Mouse (Mus musculus) liver, adult 2 months (tissue): ENCODE results near the gene Gm28035.

ENCODE experiments used
- CTCF ChIP-seq: fragments of 200-500 bp; IDR thresholded peaks from 2 replicates; pipeline ENCODE4 v1.5.1; 2011; ENCODE audit warnings: low read depth, low read length, control low read depth
- POLR2A ChIP-seq: fragments of 200-500 bp; IDR thresholded peaks from 2 replicates; pipeline ENCODE4 v1.6.1; 2011; ENCODE audit warnings: low read length, control low read depth; ENCODE audit not compliant: insufficient read depth; ENCODE audit errors: extremely low read depth

GRCm38 (mm10) chr2:30207401-30207800, 33.0 kb upstream of the Gm28035 start:
- no peak for TF ChIP-seq CTCF
- 0 out of 2 replicates have a peak, but pooled peaks have one; percentile 45 for TF ChIP-seq POLR2A
